Mouse (Mus musculus) liver, embryonic 14.5 days (tissue): ENCODE measurements at regions not wholly inside any gene's neighbourhood (a gene's known extent, or its start where the extent isn't known, plus 50 kb on each side); places are given as distances from the start of the nearest gene placed in this dataset.

ENCODE experiments used
- CTCF ChIP-seq: IDR thresholded peaks from 2 replicates; pipeline ENCODE4 v1.5.1; 2016; ENCODE audit warnings: antibody characterized with exemption, low read depth, control low read depth
- EP300 ChIP-seq: IDR thresholded peaks from 2 replicates; pipeline ENCODE4 v1.6.1; 2016; ENCODE audit warnings: antibody characterized with exemption, low read depth

- TF ChIP-seq CTCF (no peak), EP300 (no peak)
These were observed 257.8 kb downstream of the Tex13c3 start for GRCm38 (mm10) chrX:19223336-19223735.
